Mouse (Mus musculus) liver, embryonic 14.5 days (tissue): ENCODE data around the gene Fam120a. TPM values are rescaled to one million over a fixed set of nuclear protein-coding genes. Genes with fewer than 3 reads are reported as not detected.

ENCODE experiments used
- ATAC-seq: fragments of 200-750 bp; cut with Nextera tagmentation; 2 replicates; pipeline ENCODE4 v1.8.0; 2017; ENCODE audit warnings: moderate number of reproducible peaks, mild to moderate bottlenecking, moderate library complexity; ENCODE audit not compliant: insufficient read depth
- DNase-seq, 3 experiments: peaks; one replicate each; pipeline ENCODE4 v3.0.0-alpha.2; 2012 to 2013; ENCODE audit warnings: low read depth in 3 of 3, low spot score in 3 of 3
- H3K27ac ChIP-seq: fragments of 300-500 bp; sonication (generic); 2 replicates; pipeline ENCODE4 v1.5.1; 2014; ENCODE audit warnings: moderate library complexity, mild to moderate bottlenecking, control low read depth, inconsistent platforms
- H3K27me3 ChIP-seq: fragments of 300-500 bp; sonication (generic); 2 replicates; pipeline ENCODE4 v1.6.1; 2014; ENCODE audit warnings: mild to moderate bottlenecking, low read length, moderate library complexity; ENCODE audit not compliant: control insufficient read depth, insufficient read depth
- H3K36me3 ChIP-seq: fragments of 300-500 bp; sonication (generic); replicated peaks from 2 replicates; pipeline ENCODE4 v1.6.1; 2014; ENCODE audit warnings: low read depth; ENCODE audit not compliant: control insufficient read depth, insufficient read depth
- H3K4me1 ChIP-seq, 2 experiments: fragments of 200-500 bp in 1 of 2; fragments of 300-500 bp in 1 of 2; sonication (generic) in 1 of 2; replicated peaks; 2 replicates each; pipeline ENCODE4 v1.6.1; 2012 to 2014; ENCODE audit warnings: antibody characterized with exemption in 1 of 2, inconsistent platforms in 1 of 2, low read length in 1 of 2; ENCODE audit not compliant: control insufficient read depth in 2 of 2, insufficient read depth in 2 of 2
- H3K4me2 ChIP-seq: fragments of 300-500 bp; sonication (generic); 2 replicates; pipeline ENCODE4 v1.6.1; 2014; ENCODE audit warnings: low read depth, mild to moderate bottlenecking, control low read depth, moderate library complexity
- H3K4me3 ChIP-seq, 2 experiments: fragments of 200-500 bp in 1 of 2; fragments of 300-500 bp in 1 of 2; sonication (generic) in 1 of 2; 2 replicates each; pipeline ENCODE4 v1.5.1; 2012 to 2014; ENCODE audit warnings: low read depth in 2 of 2, low read length in 2 of 2, mild to moderate bottlenecking in 2 of 2, control low read depth in 1 of 2, inconsistent platforms in 1 of 2, moderate library complexity in 1 of 2; ENCODE audit not compliant: insufficient read depth in 1 of 2
- H3K9ac ChIP-seq: fragments of 300-500 bp; sonication (generic); replicated peaks from 2 replicates; pipeline ENCODE4 v1.6.1; 2014; ENCODE audit warnings: mild to moderate bottlenecking, control low read depth, moderate library complexity
- H3K9me3 ChIP-seq: fragments of 300-500 bp; sonication (generic); 2 replicates; pipeline ENCODE4 v1.6.1; 2016; ENCODE audit warnings: low read length, mixed read lengths; ENCODE audit not compliant: control insufficient read depth
- CTCF ChIP-seq: IDR thresholded peaks from 2 replicates; pipeline ENCODE4 v1.5.1; 2016; ENCODE audit warnings: antibody characterized with exemption, low read depth, control low read depth
- EP300 ChIP-seq: IDR thresholded peaks from 2 replicates; pipeline ENCODE4 v1.6.1; 2016; ENCODE audit warnings: antibody characterized with exemption, low read depth
- WGBS: fragments of 180-500 bp; shearing (Covaris S2); extraction: QIAGEN DNeasy Blood & Tissue Kit; methylation state at CpG from one replicate; pipeline ENCODE4 v1.1.7; 2014; ENCODE audit not compliant: insufficient replicate concordance; 5-methylcytosine and 5-hydroxymethylcytosine counted together
- polyA plus RNA-seq, 2 experiments: library from polyadenylated mRNA; depleted of rRNA in 1 of 2; stranded (reverse) in 1 of 2; unstranded in 1 of 2; fragments of >200 nt; fragmentation: Nextera tagmentation in 1 of 2; extraction: Ambion mirVana in 1 of 2; gene quantifications; 2 replicates each; pipeline versions ENCODE4 v1.2.1 to v1.2.3; 2012 to 2014

The Fam120a gene
- polyA plus RNA-seq, 2 experiments = 19.1 to 37.4 TPM

GRCm38 (mm10) chr13:48841905-48842592 lies 125.8 kb downstream of the Fam120a start:
- no peak overlapping the region for H3K4me2 ChIP-seq
- no peak for TF ChIP-seq CTCF
- no peak for TF ChIP-seq EP300
- no peak overlapping the region for H3K4me3 ChIP-seq
- no peaks in the 10 kb centered on the region for H3K9me3 ChIP-seq
- DNase-seq (no peak), ATAC-seq (no peak)
- H3K27me3 ChIP-seq = no peaks in the 10 kb centered on the region
- H3K4me1 ChIP-seq = peaks cover 4 to 18% of the 10 kb centered on the region in 2 experiments
- no peaks in the 10 kb centered on the region for H3K36me3 ChIP-seq
- WGBS = 43% methylated on average over 5 of the region's 5 CpGs
- H3K27ac ChIP-seq = no peak overlapping the region
- no peak overlapping the region for H3K9ac ChIP-seq

GRCm38 (mm10) chr13:48838284-48838683 lies 129.5 kb downstream of the Fam120a start:
- H3K4me2 ChIP-seq = no peak overlapping the region
- H3K4me1 ChIP-seq = peaks cover 0 to 7% of the 10 kb centered on the region in 2 experiments; a peak in 2 of 4 replicates
- H3K9me3 ChIP-seq = no peaks in the 10 kb centered on the region
- no peak overlapping the region for H3K27ac ChIP-seq
- H3K36me3 ChIP-seq = no peaks in the 10 kb centered on the region
- H3K9ac ChIP-seq = no peak overlapping the region
- H3K4me3 ChIP-seq = no peak overlapping the region
- DNase-seq (no peak), ATAC-seq (no peak)
- no peak for TF ChIP-seq CTCF
- no peak for TF ChIP-seq EP300
- no peaks in the 10 kb centered on the region for H3K27me3 ChIP-seq
- 27% methylated on average over 2 of the region's 2 CpGs for WGBS

DNA sequence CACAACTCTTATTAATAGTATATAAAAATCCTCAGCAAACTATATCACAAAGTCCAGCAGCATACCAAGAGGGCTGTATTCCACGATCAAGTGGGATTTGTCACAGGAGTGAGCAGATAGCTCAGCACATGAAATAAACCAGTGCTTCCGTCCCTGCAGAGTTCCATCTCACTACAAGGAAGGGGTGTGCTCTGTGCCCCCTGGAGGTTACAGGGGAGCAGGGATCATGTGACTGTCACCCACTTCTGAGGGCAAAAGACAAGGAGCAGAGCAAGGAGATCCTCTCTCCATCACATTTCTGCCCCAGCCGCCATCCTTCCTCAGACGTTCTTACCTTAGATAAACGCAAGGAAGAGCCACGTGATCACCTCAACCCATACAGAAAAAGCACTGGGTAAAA lies 130.3 kb downstream of the Fam120a start:
- TF ChIP-seq EP300 (no peak), CTCF (no peak)
- 72% methylated on average over 6 of the region's 6 CpGs for WGBS
- Histone ChIP-seq H3K4me1 (peaks cover 0 to 5% of the 10 kb centered on the region in 2 experiments; a peak in 2 of 4 replicates), H3K9ac (no peak overlapping the region), H3K9me3 (no peaks in the 10 kb centered on the region), H3K4me3 (no peak overlapping the region), H3K27ac (no peak overlapping the region), H3K36me3 (no peaks in the 10 kb centered on the region), H3K4me2 (no peak overlapping the region), H3K27me3 (no peaks in the 10 kb centered on the region)
- ATAC-seq = no peak
- no peak for DNase-seq

GRCm38 (mm10) chr13:48830528-48831250 lies 137.1 kb downstream of the Fam120a start:
- TF ChIP-seq CTCF = no peak
- TF ChIP-seq EP300 = no peak
- 79% methylated on average over 14 of the region's 14 CpGs for WGBS
- Histone ChIP-seq H3K4me2 (no peak overlapping the region), H3K4me1 (no peaks in the 10 kb centered on the region), H3K36me3 (peaks cover 5% of the 10 kb centered on the region), H3K4me3 (no peak overlapping the region), H3K27ac (no peak overlapping the region), H3K9me3 (no peaks in the 10 kb centered on the region), H3K9ac (no peak overlapping the region), H3K27me3 (no peaks in the 10 kb centered on the region)
- ATAC-seq (no peak), DNase-seq (no peak)

- H3K36me3 ChIP-seq = peaks cover 5% of the 10 kb centered on the region
- ATAC-seq = no peak
- no peaks in the 10 kb centered on the region for H3K27me3 ChIP-seq
- WGBS = 72% methylated on average over 4 of the region's 4 CpGs
- H3K9ac ChIP-seq = no peak overlapping the region
- DNase-seq = no peak
- no peak overlapping the region for H3K4me2 ChIP-seq
- H3K4me1 ChIP-seq = no peaks in the 10 kb centered on the region
- no peak for TF ChIP-seq EP300
- TF ChIP-seq CTCF = no peak
- H3K9me3 ChIP-seq = no peaks in the 10 kb centered on the region
- H3K27ac ChIP-seq = no peak overlapping the region
- H3K4me3 ChIP-seq = no peak overlapping the region
Observed at GRCm38 (mm10) chr13:48829780-48830179, 138.0 kb downstream of the Fam120a start.

Other genes with a start within 250 kb of the Fam120a start
- gene Phf2, start 96.9 kb downstream of the Fam120a start, polyA plus RNA-seq (2012; rRNA removed) = 3.9 and 5.0 TPM in 2 replicates
- gene Phf2, start 96.9 kb downstream of the Fam120a start, polyA plus RNA-seq (2014; fragmentation: Nextera tagmentation; extraction: Ambion mirVana) = 2.3 and 2.4 TPM in 2 replicates
- gene Wnk2, start 180.0 kb upstream of the Fam120a start, polyA plus RNA-seq (2012; rRNA removed) = 0.13 and 0.30 TPM in 2 replicates
- gene Wnk2, start 180.0 kb upstream of the Fam120a start, polyA plus RNA-seq (2014; fragmentation: Nextera tagmentation; extraction: Ambion mirVana) = 0.05 and 0.08 TPM in 2 replicates
- 29.0 and 43.5 TPM in 2 replicates for gene Ninj1, start 219.5 kb upstream of the Fam120a start, polyA plus RNA-seq (2012; rRNA removed)
- 43.7 and 45.6 TPM in 2 replicates for gene Ninj1, start 219.5 kb upstream of the Fam120a start, polyA plus RNA-seq (2014; fragmentation: Nextera tagmentation; extraction: Ambion mirVana)
- gene Card19, start 248.0 kb upstream of the Fam120a start, polyA plus RNA-seq (2012; rRNA removed) = 9.8 and 12.6 TPM in 2 replicates
- 14.3 and 16.2 TPM in 2 replicates for gene Card19, start 248.0 kb upstream of the Fam120a start, polyA plus RNA-seq (2014; fragmentation: Nextera tagmentation; extraction: Ambion mirVana)